Mouse (Mus musculus): ENCODE data around the gene Pgam1. TPM values are rescaled to one million over a fixed set of nuclear protein-coding genes. Genes with fewer than 3 reads are reported as not detected.

Pgam1 gene
- polyA plus RNA-seq, 1 experiment from 2014 or later = 577 TPM

GRCm38 (mm10) chr19:41898860-41899259, 12.9 kb upstream of the Pgam1 start:
- Histone ChIP-seq H3K4me3 (no peak overlapping the region), H3K4me1 (peaks cover 11% of the 10 kb centered on the region), H3K27me3 (replicated peaks) (no peaks in the 10 kb centered on the region), H3K4me2 (replicated peaks) (no peak overlapping the region), H3K36me3 (no peaks in the 10 kb centered on the region), H3K9ac (no peak overlapping the region), H3K27ac (no peak overlapping the region), H3K9me3 (no peaks in the 10 kb centered on the region)
- ATAC-seq (ENCODE audit: low FRiP score, low read depth) = no peak
- WGBS = 48% methylated on average over 4 of the region's 4 CpGs

- Histone ChIP-seq H3K27me3 (replicated peaks) (no peaks in the 10 kb centered on the region), H3K36me3 (no peaks in the 10 kb centered on the region), H3K9ac (no peak overlapping the region), H3K4me3 (no peak overlapping the region), H3K9me3 (no peaks in the 10 kb centered on the region), H3K4me1 (peaks cover 3% of the 10 kb centered on the region; the same call in 1 of the 2 replicates), H3K4me2 (replicated peaks) (no peak overlapping the region), H3K27ac (no peak overlapping the region)
- WGBS = 84% methylated on average over 8 of the region's 8 CpGs
- no peak for ATAC-seq (ENCODE audit: low FRiP score, low read depth)
Observed at GRCm38 (mm10) chr19:41900495-41901090, 11.1 kb upstream of the Pgam1 start.

GRCm38 (mm10) chr19:41901696-41902095, 10.0 kb upstream of the Pgam1 start:
- ATAC-seq (ENCODE audit: low FRiP score, low read depth) = no peak
- no peak overlapping the region for H3K9ac ChIP-seq
- no peak overlapping the region for H3K27ac ChIP-seq
- no peaks in the 10 kb centered on the region for H3K4me1 ChIP-seq
- H3K27me3 ChIP-seq (replicated peaks) = no peaks in the 10 kb centered on the region
- WGBS = 50% methylated on average over 2 of the region's 2 CpGs
- H3K36me3 ChIP-seq = no peaks in the 10 kb centered on the region
- no peak overlapping the region for H3K4me3 ChIP-seq
- no peak overlapping the region for H3K4me2 ChIP-seq (replicated peaks)
- H3K9me3 ChIP-seq = no peaks in the 10 kb centered on the region

GRCm38 (mm10) chr19:41902848-41903593, 8.7 kb upstream of the Pgam1 start:
- no peaks in the 10 kb centered on the region for H3K9me3 ChIP-seq
- H3K27me3 ChIP-seq (replicated peaks) = no peaks in the 10 kb centered on the region
- no peak overlapping the region for H3K9ac ChIP-seq
- H3K36me3 ChIP-seq = no peaks in the 10 kb centered on the region
- H3K4me3 ChIP-seq = no peak overlapping the region
- H3K4me1 ChIP-seq = no peaks in the 10 kb centered on the region
- no peak overlapping the region for H3K4me2 ChIP-seq (replicated peaks)
- WGBS = 93% methylated on average over 10 of the region's 10 CpGs
- no peak overlapping the region for H3K27ac ChIP-seq
- no peak for ATAC-seq (ENCODE audit: low FRiP score, low read depth)

- 91% methylated on average over 2 of the region's 2 CpGs for WGBS
Observed at GRCm38 (mm10) chr19:41905246-41905645, 6.5 kb upstream of the Pgam1 start.

GRCm38 (mm10) chr19:41906311-41907078, 5.2 kb upstream of the Pgam1 start:
- Histone ChIP-seq H3K27me3 (replicated peaks) (no peaks in the 10 kb centered on the region), H3K36me3 (no peaks in the 10 kb centered on the region), H3K4me1 (no peaks in the 10 kb centered on the region), H3K27ac (no peak overlapping the region), H3K9me3 (no peaks in the 10 kb centered on the region), H3K4me3 (no peak overlapping the region), H3K4me2 (replicated peaks) (no peak overlapping the region), H3K9ac (no peak overlapping the region)
- WGBS = 72% methylated on average over 6 of the region's 6 CpGs
- ATAC-seq (ENCODE audit: low FRiP score, low read depth) = no peak

More at GRCm38 (mm10) chr19:41905246-41905645, 6.5 kb upstream of the Pgam1 start:
- Histone ChIP-seq H3K4me2 (replicated peaks) (no peak overlapping the region), H3K36me3 (no peaks in the 10 kb centered on the region), H3K4me3 (no peak overlapping the region), H3K9me3 (no peaks in the 10 kb centered on the region), H3K27ac (no peak overlapping the region), H3K4me1 (no peaks in the 10 kb centered on the region), H3K27me3 (replicated peaks) (no peaks in the 10 kb centered on the region), H3K9ac (no peak overlapping the region)
- no peak for ATAC-seq (ENCODE audit: low FRiP score, low read depth)

- ATAC-seq (ENCODE audit: low FRiP score, low read depth) = no peak
- no peak overlapping the region for H3K27ac ChIP-seq
- H3K4me3 ChIP-seq = no peak overlapping the region
- H3K9me3 ChIP-seq = no peaks in the 10 kb centered on the region
- H3K4me2 ChIP-seq (replicated peaks) = no peak overlapping the region
- 64% methylated on average over 8 of the region's 8 CpGs for WGBS
- no peaks in the 10 kb centered on the region for H3K4me1 ChIP-seq
- H3K36me3 ChIP-seq = no peaks in the 10 kb centered on the region
- H3K27me3 ChIP-seq (replicated peaks) = no peaks in the 10 kb centered on the region
- no peak overlapping the region for H3K9ac ChIP-seq
Observed at GRCm38 (mm10) chr19:41907079-41907760, 4.5 kb upstream of the Pgam1 start.

GRCm38 (mm10) chr19:41908736-41909135, 3.0 kb upstream of the Pgam1 start:
- Histone ChIP-seq H3K9me3 (no peaks in the 10 kb centered on the region), H3K4me2 (replicated peaks) (no peak overlapping the region), H3K9ac (no peak overlapping the region), H3K4me1 (peaks cover 12% of the 10 kb centered on the region), H3K27ac (no peak overlapping the region), H3K4me3 (no peak overlapping the region), H3K27me3 (replicated peaks) (no peaks in the 10 kb centered on the region), H3K36me3 (no peaks in the 10 kb centered on the region)
- 88% methylated on average over 3 of the region's 3 CpGs for WGBS
- no peak for ATAC-seq (ENCODE audit: low FRiP score, low read depth)

DNA sequence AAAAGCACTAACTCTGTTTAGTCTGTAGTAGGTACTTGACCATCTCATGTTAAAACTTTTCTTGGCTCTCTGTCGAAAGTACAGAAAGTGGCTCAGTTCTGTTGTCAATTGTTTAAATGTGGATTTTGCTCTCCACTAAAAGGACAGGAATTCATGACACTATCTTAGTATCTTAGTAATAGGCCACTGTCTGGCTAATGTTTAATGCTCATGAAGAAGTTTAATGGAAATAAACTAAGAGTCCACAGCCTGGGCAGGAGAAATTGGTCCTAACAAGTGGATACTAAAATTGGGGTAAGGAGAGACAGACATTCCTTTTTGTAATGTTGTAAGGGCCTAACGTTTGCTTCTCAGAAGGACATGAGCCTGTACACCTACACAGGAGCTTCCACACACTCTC, 1.3 kb upstream of the Pgam1 start:
- over 99% methylated on average over 2 of the region's 2 CpGs for WGBS
- Histone ChIP-seq H3K9me3 (no peaks in the 10 kb centered on the region), H3K27ac (no peak overlapping the region), H3K36me3 (no peaks in the 10 kb centered on the region), H3K4me2 (replicated peaks) (no peak overlapping the region), H3K4me1 (peaks cover 18% of the 10 kb centered on the region), H3K27me3 (replicated peaks) (no peaks in the 10 kb centered on the region), H3K4me3 (no peak overlapping the region), H3K9ac (no peak overlapping the region)
- ATAC-seq (ENCODE audit: low FRiP score, low read depth) = no peak

GRCm38 (mm10) chr19:41912121-41913080, 678 bp downstream of the Pgam1 start:
- Histone ChIP-seq H3K4me2 (replicated peaks) (peak overlapping the region; percentile 68), H3K27me3 (replicated peaks) (no peaks in the 10 kb centered on the region), H3K9me3 (no peaks in the 10 kb centered on the region), H3K36me3 (peaks cover 18% of the 10 kb centered on the region), H3K27ac (peak overlapping the region; percentile 59; the same call in 1 of the 2 replicates), H3K4me1 (peaks cover 18% of the 10 kb centered on the region), H3K9ac (peak overlapping the region; percentile 86), H3K4me3 (peak overlapping the region; percentile 88)
- WGBS = under 1% methylated on average over 53 of the region's 53 CpGs
- ATAC-seq (ENCODE audit: low FRiP score, low read depth) = peak; percentile 78
